Mouse (Mus musculus): ENCODE results near the gene Srd5a3. TPM values are rescaled to one million over a fixed set of nuclear protein-coding genes. Genes with fewer than 3 reads are reported as not detected.

Gene Srd5a3
- polyA plus RNA-seq, 1 experiment from 2014 or later, result 32.1 TPM

GRCm38 (mm10) chr5:76149436-76149835, 9.4 kb downstream of the Srd5a3 start:
- in situ Hi-C loops (cut with MboI; ENCODE audit: low pct_unique_long_range_greater_than_20kb), result no loop called here
- H3K27me3 ChIP-seq, result no peaks in the 10 kb centered on the region
- ChIA-PET CTCF (no interaction called here), POLR2A (no interaction called here)
- no peak for DNase-seq (ENCODE audit: low read depth, low spot score)
- no peak for TF ChIP-seq CTCF (IDR thresholded peaks at IDR 0.05)
- ATAC-seq, result no peak

DNA sequence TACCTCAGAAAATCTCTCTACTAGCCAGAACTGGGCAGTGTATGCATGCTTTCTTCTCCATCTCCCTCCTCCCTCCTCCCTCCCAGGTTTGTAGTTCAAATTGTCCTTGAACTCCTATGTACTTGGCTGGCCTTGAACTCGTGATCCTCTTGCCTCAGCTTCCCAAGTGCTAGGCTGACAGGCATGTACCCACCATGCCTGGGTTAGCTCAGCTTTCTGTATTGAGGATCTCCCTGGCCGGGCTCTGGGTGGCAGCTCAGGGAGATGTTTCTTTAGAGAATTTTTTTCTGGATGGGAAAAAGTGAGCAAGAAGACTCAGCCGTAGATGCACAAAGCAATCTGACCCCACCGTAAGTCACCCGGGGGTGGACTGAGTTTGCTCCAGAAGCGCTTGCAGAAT, 12.9 kb downstream of the Srd5a3 start:
- DNase-seq (ENCODE audit: low read depth, low spot score), result no peak
- no peak for ATAC-seq
- TF ChIP-seq CTCF (IDR thresholded peaks at IDR 0.05), result no peak
- in situ Hi-C loops (cut with MboI; ENCODE audit: low pct_unique_long_range_greater_than_20kb), result no loop called here
- ChIA-PET CTCF (no interaction called here), POLR2A (no interaction called here)
- no peaks in the 10 kb centered on the region for H3K27me3 ChIP-seq

DNA sequence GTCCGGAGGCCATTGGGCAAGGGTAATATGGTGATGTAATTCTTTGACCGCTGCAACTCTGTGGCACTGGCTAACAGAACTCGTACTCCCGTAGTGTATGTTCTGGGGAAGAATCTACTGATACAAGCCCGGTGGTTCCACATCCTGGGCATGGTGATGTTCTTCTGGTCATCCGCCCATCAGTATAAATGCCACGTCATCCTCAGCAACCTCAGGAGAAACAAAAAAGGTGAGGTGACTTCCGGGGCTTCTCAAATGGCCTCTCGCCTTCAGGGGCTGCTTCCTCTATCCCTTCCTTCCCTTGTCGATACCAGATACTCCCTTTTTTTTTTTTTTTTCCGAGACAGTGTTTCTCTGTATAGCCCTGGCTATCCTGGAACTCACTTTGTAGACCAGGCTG, 13.4 kb downstream of the Srd5a3 start:
- in situ Hi-C loops (cut with MboI; ENCODE audit: low pct_unique_long_range_greater_than_20kb), result no loop called here
- CTCF ChIA-PET, result no interaction called here
- H3K27me3 ChIP-seq, result no peaks in the 10 kb centered on the region
- DNase-seq (ENCODE audit: low read depth, low spot score) (no peak), ATAC-seq (no peak)
- TF ChIP-seq CTCF (IDR thresholded peaks at IDR 0.05), result no peak
- POLR2A ChIA-PET, result no interaction called here

GRCm38 (mm10) chr5:76154434-76155165, 14.5 kb downstream of the Srd5a3 start:
- ATAC-seq (no peak), DNase-seq (ENCODE audit: low read depth, low spot score) (no peak)
- in situ Hi-C loops (cut with MboI; ENCODE audit: low pct_unique_long_range_greater_than_20kb), result no loop called here
- no peaks in the 10 kb centered on the region for H3K27me3 ChIP-seq
- POLR2A ChIA-PET, result no interaction called here
- TF ChIP-seq CTCF (IDR thresholded peaks at IDR 0.05), result no peak
- CTCF ChIA-PET, result interaction anchor here (1.4 kb wide), 1 partner anchor 9 kb away, joined by 4 read pairs; no protein-coding TSS in a partner anchor

DNA sequence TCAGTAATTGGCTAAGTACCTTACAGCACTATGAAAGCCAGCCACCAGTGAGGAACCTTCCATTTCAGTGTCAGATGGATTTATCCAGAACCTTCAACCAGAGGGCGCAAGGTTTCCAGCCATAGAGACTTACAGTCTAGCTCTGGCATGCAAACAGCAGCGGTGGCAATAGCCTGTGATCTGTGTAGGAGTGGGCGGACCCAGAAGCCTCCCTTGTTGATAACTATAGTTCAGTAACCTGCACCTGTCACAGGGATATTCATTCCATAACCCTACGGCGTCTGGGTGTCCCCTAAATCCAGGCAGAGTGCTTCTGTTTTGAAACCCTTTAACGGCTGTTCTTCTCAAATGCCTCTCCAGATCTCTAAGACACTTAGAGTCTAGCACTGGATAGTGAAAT, 19.5 kb downstream of the Srd5a3 start:
- TF ChIP-seq CTCF (IDR thresholded peaks at IDR 0.05), result no peak
- ATAC-seq, result no peak
- CTCF ChIA-PET, result no interaction called here
- DNase-seq (ENCODE audit: low read depth, low spot score), result no peak
- in situ Hi-C loops (cut with MboI; ENCODE audit: low pct_unique_long_range_greater_than_20kb), result no loop called here
- POLR2A ChIA-PET, result no interaction called here
- H3K27me3 ChIP-seq, result no peaks in the 10 kb centered on the region

GRCm38 (mm10) chr5:76160086-76160485, 20.0 kb downstream of the Srd5a3 start:
- TF ChIP-seq CTCF (IDR thresholded peaks at IDR 0.05), result no peak
- ChIA-PET POLR2A (no interaction called here), CTCF (no interaction called here)

DNA sequence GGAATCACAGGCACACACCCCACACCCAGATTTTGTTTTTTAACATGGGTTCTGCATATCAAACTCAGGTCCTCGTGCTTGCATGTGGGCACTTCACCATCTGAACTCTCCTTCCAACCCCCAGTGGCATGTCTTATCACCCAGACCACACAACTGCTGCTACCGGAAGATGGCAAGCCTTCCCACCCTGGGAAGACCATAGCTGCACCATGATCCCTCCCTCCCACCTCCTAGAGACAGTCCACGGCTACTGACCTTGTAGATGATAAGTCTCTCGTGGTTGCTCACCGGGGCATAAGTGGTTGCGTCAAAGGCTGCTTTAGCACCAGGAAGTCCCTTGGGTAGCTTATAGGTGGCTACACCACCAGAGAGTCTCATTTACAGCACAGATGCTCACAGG, 21.4 kb downstream of the Srd5a3 start:
- CTCF ChIA-PET, result interaction anchor here (0.8 kb wide), 1 partner anchor 19 kb away, joined by 3 read pairs; no protein-coding TSS in a partner anchor
- DNase-seq (ENCODE audit: low read depth, low spot score) (no peak), ATAC-seq (no peak)
- POLR2A ChIA-PET, result interaction anchor here (0.6 kb wide), 1 partner anchor 22 kb away, joined by 3 read pairs; no protein-coding TSS in a partner anchor
- in situ Hi-C loops (cut with MboI; ENCODE audit: low pct_unique_long_range_greater_than_20kb), result no loop called here
- H3K27me3 ChIP-seq, result no peaks in the 10 kb centered on the region
- no peak for TF ChIP-seq CTCF (IDR thresholded peaks at IDR 0.05)

More at GRCm38 (mm10) chr5:76160086-76160485, 20.0 kb downstream of the Srd5a3 start:
- no peak for DNase-seq (ENCODE audit: low read depth, low spot score)
- no peaks in the 10 kb centered on the region for H3K27me3 ChIP-seq
- in situ Hi-C loops (cut with MboI; ENCODE audit: low pct_unique_long_range_greater_than_20kb), result no loop called here
- ATAC-seq, result no peak

GRCm38 (mm10) chr5:76162926-76163325, 22.9 kb downstream of the Srd5a3 start:
- ChIA-PET POLR2A (no interaction called here), CTCF (no interaction called here)
- in situ Hi-C loops (cut with MboI; ENCODE audit: low pct_unique_long_range_greater_than_20kb), result no loop called here
- no peak for ATAC-seq
- TF ChIP-seq CTCF (IDR thresholded peaks at IDR 0.05), result no peak
- no peak for DNase-seq (ENCODE audit: low read depth, low spot score)
- H3K27me3 ChIP-seq, result no peaks in the 10 kb centered on the region

DNA sequence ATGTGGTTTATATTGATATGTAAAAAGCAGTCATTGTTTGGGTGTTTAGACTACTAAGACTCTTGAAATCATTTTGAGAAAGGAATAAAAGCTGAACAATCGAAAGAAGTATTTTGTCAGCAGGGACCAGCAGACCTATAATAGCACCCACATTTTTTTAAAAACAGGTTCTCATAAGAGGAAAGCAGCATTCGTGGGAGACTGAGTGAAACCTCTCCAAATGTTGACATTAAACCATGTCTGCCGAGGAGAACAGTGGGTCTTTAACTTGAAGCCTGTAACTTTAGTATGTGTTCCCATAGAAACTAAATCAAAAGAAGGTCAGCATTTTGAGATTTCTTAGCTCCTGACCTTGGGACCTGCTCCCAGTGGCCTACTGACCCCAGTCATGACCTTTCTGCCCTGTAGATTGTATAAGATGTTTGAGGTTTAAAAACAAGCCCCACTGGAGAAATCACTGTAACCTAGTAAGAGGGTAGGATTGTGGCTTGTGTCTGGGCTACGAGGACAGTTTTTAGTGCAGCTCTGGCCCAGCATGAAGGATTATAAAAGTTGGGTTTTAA, 23.8 kb downstream of the Srd5a3 start:
- ChIA-PET POLR2A (no interaction called here), CTCF (interaction anchor here (1.0 kb wide), 1 partner anchor 70 kb away, joined by 3 read pairs; no protein-coding TSS in a partner anchor)
- DNase-seq (ENCODE audit: low read depth, low spot score), result no peak
- H3K27me3 ChIP-seq, result no peaks in the 10 kb centered on the region
- in situ Hi-C loops (cut with MboI; ENCODE audit: low pct_unique_long_range_greater_than_20kb), result no loop called here
- TF ChIP-seq CTCF (IDR thresholded peaks at IDR 0.05), result no peak
- ATAC-seq, result no peak

- in situ Hi-C loops (cut with MboI; ENCODE audit: low pct_unique_long_range_greater_than_20kb), result no loop called here
- CTCF ChIA-PET, result interaction anchor here (1.0 kb wide), 1 partner anchor 69 kb away, joined by 3 read pairs; no protein-coding TSS in a partner anchor
- DNase-seq (ENCODE audit: low read depth, low spot score) (no peak), ATAC-seq (no peak)
- H3K27me3 ChIP-seq, result no peaks in the 10 kb centered on the region
- POLR2A ChIA-PET, result no interaction called here
- no peak for TF ChIP-seq CTCF (IDR thresholded peaks at IDR 0.05)
Measured at GRCm38 (mm10) chr5:76164827-76165226, 24.8 kb downstream of the Srd5a3 start.

- no peaks in the 10 kb centered on the region for H3K27me3 ChIP-seq
- ChIA-PET POLR2A (no interaction called here), CTCF (interaction anchor here (1.1 to 1.8 kb wide), 3 partner anchors 10 to 28 kb away, joined by 3 to 5 read pairs (median 3); no protein-coding TSS in a partner anchor)
- DNase-seq (ENCODE audit: low read depth, low spot score), result no peak
- in situ Hi-C loops (cut with MboI; ENCODE audit: low pct_unique_long_range_greater_than_20kb), result no loop called here
- no peak for TF ChIP-seq CTCF (IDR thresholded peaks at IDR 0.05)
- no peak for ATAC-seq
Measured at GRCm38 (mm10) chr5:76170522-76170921, 30.5 kb downstream of the Srd5a3 start.

Data from Patski (cell line).